Mouse (Mus musculus) heart, adult 18-20 months (tissue): ENCODE data around the gene Patz1. TPM values are rescaled to one million over a fixed set of nuclear protein-coding genes. Genes with fewer than 3 reads are reported as not detected.
A peak's percentile ranks its signal among the peaks of the same experiment; 100 is the strongest.

Experiments used
- DNase-seq, 2 experiments: peaks; one replicate each; pipeline ENCODE4 v3.0.0; 2021 to 2022; ENCODE audit warnings: mixed read lengths in 1 of 2
- total RNA-seq, 2 experiments: library from RNA; stranded (reverse); gene quantifications; 2 replicates each; pipeline ENCODE4 v1.2.3; 2021

Gene Patz1
- total RNA-seq, 2 experiments from 2014 or later: 19.4 to 23.1 TPM

DNA sequence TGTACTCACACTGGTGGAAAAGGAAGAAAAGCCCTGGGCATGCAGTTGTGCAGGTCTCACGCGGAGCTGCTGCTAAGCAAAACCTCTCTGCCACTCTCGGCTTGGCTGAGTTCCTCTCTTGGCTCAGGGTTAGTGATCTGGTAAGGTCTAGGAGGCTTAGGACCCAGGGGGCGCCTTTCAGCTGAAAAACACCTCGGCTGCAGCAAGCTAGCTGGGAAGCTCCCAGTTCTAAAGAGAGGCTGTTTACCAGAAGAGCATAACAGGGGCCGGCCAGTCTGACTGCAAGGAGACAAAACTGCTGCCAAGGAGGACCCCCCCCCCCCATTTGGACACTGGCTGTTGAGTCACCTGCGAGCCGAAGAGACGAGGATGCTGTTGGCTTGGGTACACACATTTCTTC is 41.9 kb downstream of the Patz1 start:
- peak; percentile 95 for DNase-seq

DNA sequence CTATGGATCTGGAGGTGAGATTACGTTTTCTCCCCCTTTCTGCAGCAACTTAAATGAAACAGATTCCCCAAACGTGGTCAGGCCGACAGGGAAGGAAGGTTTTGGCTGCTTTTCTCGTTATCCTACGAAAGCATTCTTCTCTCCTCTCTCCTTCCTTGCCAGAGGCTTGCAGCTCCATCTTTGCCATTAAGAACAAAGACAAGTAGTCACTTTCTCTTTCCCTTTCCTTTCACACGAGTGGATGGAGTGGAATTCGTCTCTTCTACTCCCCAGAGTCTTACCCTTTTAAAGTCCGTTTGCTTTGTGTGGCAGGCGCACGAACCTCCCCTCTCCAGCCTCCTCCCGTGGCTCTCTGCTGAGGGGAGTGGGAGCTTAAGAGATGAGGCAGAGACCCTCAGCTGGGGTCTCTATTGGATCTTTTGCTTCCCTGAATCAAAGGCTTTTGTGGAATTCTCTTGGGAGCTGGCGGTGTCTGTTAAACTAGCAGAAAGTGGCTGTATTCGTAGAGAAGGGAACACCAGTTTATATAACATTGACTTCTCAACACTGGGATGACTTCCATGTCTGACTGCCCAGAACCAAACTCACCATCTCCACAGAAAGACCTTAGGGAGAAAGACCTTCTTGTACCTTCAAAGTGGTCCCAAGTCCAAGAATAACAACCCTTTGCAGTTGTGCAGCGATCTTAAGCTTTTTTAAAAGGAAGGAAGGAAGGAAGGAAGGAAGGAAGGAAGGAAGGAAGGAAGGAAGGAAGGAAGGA is 42.5 kb downstream of the Patz1 start:
- DNase-seq: peak in 1 of 2 experiments; percentile 62

DNA sequence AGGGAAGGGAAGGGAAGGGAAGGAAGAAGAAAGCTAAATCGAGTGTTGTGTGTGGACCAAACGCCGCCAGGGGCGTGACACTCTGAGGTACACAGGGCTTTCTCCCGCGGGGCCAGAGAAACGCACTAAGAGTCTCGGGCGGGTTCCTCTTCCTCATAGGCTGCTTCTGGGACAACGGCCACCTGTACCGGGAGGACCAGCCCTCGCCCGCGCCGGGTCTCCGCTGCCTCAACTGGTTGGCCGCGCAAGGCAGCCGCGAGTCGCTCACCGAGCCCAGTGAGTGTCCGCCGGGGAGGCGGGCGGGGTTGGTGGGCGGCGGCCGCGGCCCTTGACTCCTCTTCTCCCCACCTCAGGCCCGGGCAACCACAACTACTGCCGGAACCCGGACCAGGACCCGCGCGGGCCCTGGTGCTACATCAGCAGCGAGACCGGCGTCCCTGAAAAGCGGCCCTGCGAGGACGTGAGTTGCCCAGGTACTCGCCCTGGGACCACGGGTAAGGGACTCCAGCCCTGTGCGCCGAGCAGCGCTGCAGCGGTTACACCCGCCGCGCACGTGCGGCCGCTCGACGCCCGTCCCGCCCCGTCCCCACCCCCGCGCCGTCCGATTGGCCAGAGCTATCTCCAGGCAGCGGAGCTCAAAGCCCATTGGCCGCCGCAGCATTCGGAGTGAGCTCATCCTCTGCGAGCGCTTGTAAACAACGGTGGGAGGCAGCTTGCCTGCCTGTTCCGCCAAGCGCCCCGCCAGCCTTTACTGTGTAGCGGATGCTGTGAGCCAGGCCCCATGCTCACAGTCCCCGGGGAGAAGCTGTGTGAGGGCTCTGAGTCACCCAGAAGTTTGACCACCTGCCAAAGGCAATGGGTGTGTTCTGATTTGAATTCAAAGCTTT is 43.3 kb downstream of the Patz1 start:
- DNase-seq: peak; percentile 94 to 98

- DNase-seq: no peak
Observed at GRCm38 (mm10) chr11:3333111-3333695, 44.5 kb downstream of the Patz1 start.

- DNase-seq: no peak
Observed at GRCm38 (mm10) chr11:3334141-3334710, 45.6 kb downstream of the Patz1 start.

DNA sequence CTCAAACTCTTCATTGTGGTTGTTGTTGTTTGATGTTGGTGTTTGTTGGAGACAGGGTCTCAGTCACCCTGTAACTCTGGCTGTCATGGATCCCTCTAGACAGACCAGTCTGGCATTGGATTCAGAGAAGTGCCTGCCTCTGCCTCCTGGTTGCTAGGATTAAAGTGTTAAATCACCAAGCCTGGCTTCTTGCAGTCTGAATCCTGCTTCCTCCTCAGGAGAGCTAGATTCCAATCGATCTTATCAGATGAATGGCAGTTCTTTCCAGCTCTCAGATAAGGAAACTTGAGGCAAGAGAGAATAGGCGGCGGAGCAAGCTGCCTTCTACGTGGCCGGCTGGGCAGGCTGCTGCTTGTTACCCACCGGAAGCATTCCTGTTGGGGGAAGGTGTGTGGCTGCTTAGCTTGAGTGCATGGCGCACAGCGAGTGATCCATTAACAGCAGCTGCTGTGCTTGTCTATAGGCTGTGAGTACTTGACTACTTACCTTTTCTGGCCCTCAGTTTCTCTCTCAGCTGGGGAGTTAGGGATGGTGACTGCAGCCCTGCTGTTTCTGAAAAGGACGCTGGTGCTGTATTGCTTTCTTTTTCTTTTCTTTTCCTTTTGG is 46.1 kb downstream of the Patz1 start:
- no peak for DNase-seq

GRCm38 (mm10) chr11:3335651-3336216 is 47.1 kb downstream of the Patz1 start:
- peak; percentile 70 to 82 for DNase-seq

- DNase-seq: no peak
Observed at GRCm38 (mm10) chr11:3336602-3337001, 47.9 kb downstream of the Patz1 start.

- peak; percentile 69 to 72 for DNase-seq
Observed at GRCm38 (mm10) chr11:3337173-3337955, 48.7 kb downstream of the Patz1 start.

DNA sequence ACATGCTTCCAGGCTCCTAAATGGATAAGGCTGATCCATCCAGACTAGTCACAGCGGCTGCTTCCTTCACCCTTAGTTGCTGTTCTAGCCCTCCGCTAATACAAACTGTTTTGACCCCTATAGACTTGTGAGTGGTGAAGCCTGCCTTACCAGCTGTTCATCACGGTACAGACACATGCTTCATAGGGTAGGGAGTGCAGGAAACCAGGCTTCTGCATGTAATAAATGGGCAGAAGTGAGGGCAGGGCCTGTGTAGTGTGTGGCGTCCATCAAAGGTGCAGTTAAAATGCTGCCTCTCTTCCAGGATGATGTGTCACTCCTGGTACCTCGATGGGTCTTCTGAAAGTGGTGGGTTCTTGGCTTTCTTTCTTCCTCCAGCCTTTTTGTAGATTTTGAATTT is 49.3 kb downstream of the Patz1 start:
- DNase-seq: no peak

GRCm38 (mm10) chr11:3341476-3341875 is 52.8 kb downstream of the Patz1 start:
- no peak for DNase-seq

GRCm38 (mm10) chr11:3344916-3345315 is 56.2 kb downstream of the Patz1 start:
- DNase-seq: no peak

- DNase-seq: no peak
Observed at GRCm38 (mm10) chr11:3346351-3346750, 57.7 kb downstream of the Patz1 start.

DNA sequence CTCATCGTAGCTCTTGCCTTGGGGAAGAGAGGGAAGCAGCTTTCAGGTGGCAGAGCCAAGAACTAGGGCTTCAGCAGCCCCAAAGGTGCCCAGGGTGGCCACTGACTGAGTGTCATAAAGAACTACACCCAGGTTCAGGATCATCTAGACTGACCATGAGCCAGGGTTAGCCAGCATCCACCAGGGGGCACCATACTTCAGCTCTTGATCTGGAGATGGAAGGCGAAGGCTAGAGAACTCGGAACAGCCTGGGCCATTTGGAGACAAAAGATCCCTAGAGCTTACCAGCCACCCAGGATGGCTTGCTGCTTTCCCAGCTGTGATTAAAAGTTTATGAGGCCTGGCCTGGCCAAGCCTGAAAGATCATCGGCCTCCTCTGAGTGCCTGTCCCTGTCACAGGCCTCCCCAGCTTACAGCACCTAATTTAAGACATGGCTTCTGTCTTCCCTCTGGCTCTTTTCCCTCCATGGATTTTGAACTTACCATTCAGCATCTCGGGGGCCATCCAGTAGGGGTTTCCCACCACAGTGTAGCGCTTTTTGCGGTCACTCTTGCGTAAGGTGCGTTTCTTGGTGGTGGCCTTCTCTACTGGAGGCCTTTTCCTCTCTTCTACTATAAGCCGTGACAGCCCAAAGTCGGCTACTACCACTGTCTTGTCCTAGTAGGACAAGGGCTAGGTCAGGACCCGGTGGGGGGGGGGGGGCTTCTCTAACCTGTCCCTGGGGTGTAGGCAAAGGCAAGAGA is 58.6 kb downstream of the Patz1 start:
- DNase-seq: peak; percentile 87 to 94

DNA sequence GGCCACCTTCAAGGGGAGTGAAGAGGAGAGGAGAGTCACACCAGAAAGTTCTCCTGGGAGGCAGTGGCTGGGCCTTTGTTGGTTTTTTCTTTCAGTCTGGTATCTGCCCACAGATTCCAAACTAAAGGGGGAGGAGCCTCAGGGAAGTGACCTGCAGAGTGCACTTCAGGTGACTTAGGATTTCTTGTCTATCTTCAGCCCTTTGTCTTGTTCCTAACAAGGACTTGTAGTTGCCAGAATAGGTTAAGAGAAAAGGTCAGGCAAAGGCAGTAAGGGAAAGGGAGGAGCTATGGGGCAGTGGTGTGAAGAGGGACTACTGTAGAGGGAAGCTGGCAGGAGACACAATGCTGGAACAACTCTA is 59.1 kb downstream of the Patz1 start:
- no peak for DNase-seq

DNA sequence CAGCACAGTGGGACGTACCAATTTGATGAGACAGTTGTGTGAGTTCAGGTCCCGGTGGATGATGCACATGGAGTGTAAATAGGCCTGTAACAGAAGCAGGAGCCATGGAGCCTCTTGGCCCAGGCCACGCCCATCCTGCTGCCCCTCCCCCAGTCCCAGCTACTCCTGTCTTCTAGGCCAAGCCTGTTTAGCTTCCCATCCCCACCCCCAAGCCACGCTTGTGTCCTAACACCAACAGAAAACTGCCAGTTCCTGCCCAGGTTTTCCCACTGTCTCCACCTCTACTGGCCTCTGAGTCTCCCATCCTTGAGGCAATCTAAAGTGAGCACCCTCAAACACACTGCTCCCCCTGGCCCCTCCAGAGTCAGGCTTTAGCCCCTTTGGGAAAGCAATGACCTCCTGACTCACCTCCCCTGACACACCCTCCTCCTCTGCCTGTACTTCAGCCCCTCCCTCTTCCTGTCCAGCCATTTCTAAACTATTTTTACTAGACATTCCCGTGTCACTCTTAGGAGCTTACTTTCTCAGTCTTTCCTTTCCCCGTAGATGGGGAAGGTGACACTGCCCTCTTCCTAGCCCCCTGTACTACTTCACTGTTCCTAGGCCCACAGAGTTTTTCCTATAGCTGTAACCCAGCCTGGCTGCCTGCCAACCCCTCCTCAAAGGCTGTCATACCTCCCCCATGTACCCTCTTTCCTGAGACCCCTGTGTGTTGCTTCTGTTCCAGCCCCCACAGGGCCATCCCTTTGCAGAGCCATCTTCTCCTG is 60.1 kb downstream of the Patz1 start:
- peak; percentile 40 to 49 for DNase-seq

GRCm38 (mm10) chr11:3349343-3349695 is 60.6 kb downstream of the Patz1 start:
- DNase-seq: no peak

- no peak for DNase-seq
Observed at GRCm38 (mm10) chr11:3352131-3352530, 63.5 kb downstream of the Patz1 start.

DNA sequence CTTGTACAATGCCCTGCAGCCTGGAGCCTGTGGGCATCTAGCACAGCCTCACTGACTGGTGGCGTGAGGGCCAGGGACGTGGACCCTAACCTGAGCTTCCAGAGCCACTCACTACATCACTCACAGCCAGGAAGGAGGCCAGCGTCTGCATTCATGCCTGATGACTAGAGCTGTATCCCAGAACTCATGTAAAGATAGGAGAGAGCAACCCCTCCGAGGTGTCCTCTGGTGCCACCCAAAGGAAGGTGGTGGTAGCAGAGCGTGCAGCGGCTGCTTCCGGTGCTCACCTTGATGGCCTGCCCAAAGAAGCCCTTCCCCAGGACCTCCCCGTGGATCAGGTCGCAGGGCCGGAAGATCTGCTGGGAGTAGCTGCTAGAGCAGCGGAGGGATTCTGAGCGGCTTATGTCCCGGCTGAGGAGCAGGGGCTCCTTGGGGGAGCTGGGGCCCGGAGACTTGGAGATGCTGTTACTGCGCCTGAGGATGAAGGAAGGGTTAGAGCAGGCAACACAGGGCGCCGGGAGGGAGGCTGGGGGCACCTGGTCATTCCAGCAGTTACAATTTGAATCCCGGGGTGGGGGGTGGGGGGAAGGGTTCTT is 64.4 kb downstream of the Patz1 start:
- peak in 1 of 2 experiments; percentile 41 for DNase-seq
